Mouse (Mus musculus) limb, embryonic 10.5 days (tissue): ENCODE results near the gene Cep350. TPM values are rescaled to one million over a fixed set of nuclear protein-coding genes. Genes with fewer than 3 reads are reported as not detected.

Experiments used
- DNase-seq: peaks from one replicate; pipeline ENCODE4 v3.0.0-alpha.2; 2017; ENCODE audit warnings: low spot score
- H3K27ac ChIP-seq: fragments of 300-500 bp; sonication (generic); 2 replicates; pipeline ENCODE4 v1.5.1; 2016; ENCODE audit warnings: mild to moderate bottlenecking
- H3K27me3 ChIP-seq: fragments of 300-500 bp; sonication (generic); 2 replicates; pipeline ENCODE4 v1.6.1; 2016; ENCODE audit warnings: low read depth, mild to moderate bottlenecking; ENCODE audit not compliant: poor library complexity, severe bottlenecking
- H3K36me3 ChIP-seq: fragments of 300-500 bp; sonication (generic); 2 replicates; pipeline ENCODE4 v1.6.1; 2016; ENCODE audit warnings: mild to moderate bottlenecking, moderate library complexity
- H3K4me1 ChIP-seq: fragments of 300-500 bp; sonication (generic); 2 replicates; pipeline ENCODE4 v1.6.1; 2016
- H3K4me3 ChIP-seq: fragments of 300-500 bp; sonication (generic); 2 replicates; pipeline ENCODE4 v1.5.1; 2016; ENCODE audit warnings: mild to moderate bottlenecking, moderate library complexity
- H3K9me3 ChIP-seq: fragments of 300-500 bp; sonication (generic); replicated peaks from 2 replicates; pipeline ENCODE4 v1.6.1; 2016; ENCODE audit warnings: mild to moderate bottlenecking
- WGBS: fragments of 180-500 bp; shearing (Covaris S2); methylation state at CpG from one replicate; pipeline ENCODE4 v1.1.7; 2016; 5-methylcytosine and 5-hydroxymethylcytosine counted together
- polyA plus RNA-seq: library from polyadenylated mRNA; unstranded; fragments of >200 nt; fragmentation: Nextera tagmentation; extraction: Ambion mirVana; gene quantifications from 2 replicates; pipeline ENCODE4 v1.2.1, GENCODE M21; 2016

Cep350 gene
- polyA plus RNA-seq, 1 experiment from 2014 or later = 6.9 TPM

DNA sequence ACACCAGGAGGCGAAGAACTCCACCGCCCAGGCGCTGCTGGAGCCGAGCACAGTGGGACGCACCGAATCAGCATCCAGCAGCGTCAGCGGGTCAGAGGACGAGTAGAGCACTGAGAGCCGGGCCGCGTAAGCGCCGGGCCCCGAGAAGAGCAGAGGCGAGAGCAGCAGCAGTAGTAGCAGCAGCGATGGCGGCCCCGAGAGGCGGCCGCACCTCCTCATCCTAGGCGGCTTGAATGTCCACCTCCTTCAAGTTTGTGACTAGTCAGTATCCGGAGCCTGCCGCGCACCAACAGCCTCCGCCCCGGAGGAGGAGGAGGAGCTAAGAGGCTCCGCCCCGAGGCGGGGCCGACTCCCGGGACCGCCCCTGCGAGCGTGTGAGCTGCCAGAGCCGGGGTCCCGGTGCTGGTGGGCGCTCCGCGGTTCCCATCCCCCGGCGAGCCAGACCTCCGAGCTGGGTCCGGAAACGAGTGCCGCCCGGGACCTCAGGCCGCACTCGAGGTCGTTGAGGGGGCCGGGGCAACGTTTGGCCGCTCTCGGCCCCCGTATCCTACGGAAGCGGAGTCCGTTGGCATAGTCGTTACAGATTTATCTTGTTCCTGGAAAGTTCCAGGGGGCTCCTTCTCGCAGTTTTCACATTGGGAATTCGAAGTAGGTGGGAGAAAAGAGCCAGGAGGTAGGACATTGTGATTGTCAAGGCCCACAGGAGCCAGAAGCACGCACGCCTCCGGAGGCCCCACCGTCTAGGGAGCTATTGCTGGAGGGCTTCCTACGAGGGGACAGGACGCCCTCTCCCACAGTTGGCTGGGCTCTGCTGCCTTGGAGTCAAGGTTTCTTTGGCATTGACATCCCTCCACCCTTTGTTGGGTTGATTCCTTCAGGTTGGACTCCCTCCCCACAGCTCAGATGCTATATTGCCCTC, 160.2 kb downstream of the Cep350 start, which contains the start of gene Qsox1:
TSS of gene Qsox1 (minus strand) at position 309 of the 919 bp plus-strand sequence.
- Histone ChIP-seq H3K4me3 (peak within 1 kb of the TSS; percentile 79), H3K27ac (peak within 1 kb of the TSS; percentile 85), H3K36me3 (0 out of 2 replicates have a peak, but pooled peaks cover 4% of the 10 kb centered on the region), H3K4me1 (peaks cover 31% of the 10 kb centered on the region), H3K27me3 (no peaks in the 10 kb centered on the region), H3K9me3 (no peaks in the 10 kb centered on the region)
- 1% methylated on average over 67 of the region's 67 CpGs for WGBS
- peak; percentile 90 for DNase-seq

DNA sequence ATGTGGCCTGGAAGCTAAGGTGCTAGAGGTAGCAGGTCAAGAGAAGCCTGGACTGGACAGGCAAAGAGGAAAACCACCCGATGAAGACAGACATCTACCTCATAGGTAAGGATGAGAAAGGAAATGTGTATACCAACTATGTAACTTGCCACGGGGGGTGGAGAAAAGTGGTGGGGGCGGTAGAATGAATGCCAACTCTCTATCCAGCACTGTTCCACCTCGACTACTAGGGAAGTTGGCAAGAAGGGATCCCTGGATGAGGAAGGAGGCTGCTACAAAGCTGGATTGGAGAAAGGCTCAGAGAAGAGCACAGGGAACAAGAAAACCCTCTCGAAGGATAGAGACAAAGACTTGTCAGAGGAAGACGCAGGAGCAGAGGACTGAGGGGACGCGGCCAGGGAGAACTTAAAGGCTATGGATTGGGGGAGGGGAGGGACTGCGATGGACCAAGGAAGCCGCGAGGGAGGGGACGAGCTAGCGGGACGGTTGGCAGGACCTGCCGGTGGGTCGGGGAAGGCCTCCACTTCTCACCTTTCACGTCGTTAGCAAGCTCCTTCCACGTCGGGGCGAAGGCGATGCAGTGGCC, 161.0 kb downstream of the Cep350 start:
- Histone ChIP-seq H3K9me3 (no peaks in the 10 kb centered on the region), H3K4me1 (peaks cover 31% of the 10 kb centered on the region), H3K4me3 (peak overlapping the region; percentile 79), H3K27ac (peak overlapping the region; percentile 85), H3K27me3 (no peaks in the 10 kb centered on the region), H3K36me3 (0 out of 2 replicates have a peak, but pooled peaks cover 4% of the 10 kb centered on the region)
- 5% methylated on average over 22 of the region's 22 CpGs for WGBS
- no peak for DNase-seq

DNA sequence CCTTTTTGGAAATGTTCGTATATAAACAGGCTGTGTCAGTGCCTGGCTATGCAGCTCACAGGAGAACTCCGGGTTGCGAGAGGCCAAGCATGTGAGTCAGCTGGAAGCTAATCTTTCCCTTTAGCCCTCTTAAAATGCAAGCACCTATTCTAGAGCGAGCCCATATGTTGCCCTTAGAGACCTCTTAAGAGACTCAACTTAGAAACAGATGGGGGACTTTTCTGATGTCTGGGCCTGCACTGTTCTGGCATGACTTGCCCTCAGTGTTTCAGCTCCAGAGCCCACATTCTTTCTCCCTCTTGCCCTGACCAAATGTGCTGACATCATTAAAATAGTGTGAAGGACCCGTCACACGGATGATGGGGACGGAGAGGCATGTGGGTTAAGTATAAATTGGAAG, 162.4 kb downstream of the Cep350 start:
- no peaks in the 10 kb centered on the region for H3K9me3 ChIP-seq
- DNase-seq = no peak
- H3K27ac ChIP-seq = no peak overlapping the region
- peaks cover 31% of the 10 kb centered on the region for H3K4me1 ChIP-seq
- H3K36me3 ChIP-seq = 0 out of 2 replicates have a peak, but pooled peaks cover 4% of the 10 kb centered on the region
- H3K4me3 ChIP-seq = no peak overlapping the region
- 61% methylated on average over 7 of the region's 7 CpGs for WGBS
- no peaks in the 10 kb centered on the region for H3K27me3 ChIP-seq

- no peak for DNase-seq
- H3K27ac ChIP-seq = no peak overlapping the region
- 72% methylated on average over 10 of the region's 10 CpGs for WGBS
These were observed 163.2 kb downstream of the Cep350 start for GRCm38 (mm10) chr1:155809706-155810442.

GRCm38 (mm10) chr1:155808261-155808660, 164.8 kb downstream of the Cep350 start:
- DNase-seq = no peak
- Histone ChIP-seq H3K27me3 (no peaks in the 10 kb centered on the region), H3K9me3 (no peaks in the 10 kb centered on the region), H3K4me3 (no peak overlapping the region), H3K27ac (no peak overlapping the region), H3K4me1 (peaks cover 29% of the 10 kb centered on the region), H3K36me3 (peaks cover 7% of the 10 kb centered on the region; the same call in 1 of the 2 replicates)
- 95% methylated on average over 4 of the region's 4 CpGs for WGBS

More at GRCm38 (mm10) chr1:155809706-155810442, 163.2 kb downstream of the Cep350 start:
- Histone ChIP-seq H3K27me3 (no peaks in the 10 kb centered on the region), H3K4me3 (no peak overlapping the region), H3K9me3 (no peaks in the 10 kb centered on the region), H3K36me3 (0 out of 2 replicates have a peak, but pooled peaks cover 4% of the 10 kb centered on the region), H3K4me1 (peaks cover 31% of the 10 kb centered on the region)

DNA sequence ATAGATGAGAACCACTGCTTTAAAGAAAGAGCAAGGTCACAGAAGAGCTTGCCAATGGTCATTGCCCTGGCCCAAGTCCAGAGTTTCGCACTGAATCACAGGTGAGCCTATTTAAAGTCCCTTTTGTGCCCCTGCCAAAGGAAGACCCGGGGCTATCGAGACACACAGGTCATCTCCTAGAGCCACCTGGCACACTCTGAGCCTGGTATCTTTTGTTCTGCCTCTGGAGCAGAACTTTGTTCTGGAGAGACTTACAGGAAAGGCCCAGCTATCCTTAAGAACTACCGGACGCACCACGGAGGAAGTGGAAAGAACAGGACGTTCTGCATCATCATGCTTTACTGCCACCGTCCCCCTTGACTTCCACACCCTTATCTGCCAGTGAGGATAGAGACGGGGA, 167.4 kb downstream of the Cep350 start:
- 94% methylated on average over 9 of the region's 9 CpGs for WGBS
- H3K4me1 ChIP-seq = peaks cover 9% of the 10 kb centered on the region
- no peak overlapping the region for H3K4me3 ChIP-seq
- H3K27ac ChIP-seq = no peak overlapping the region
- DNase-seq = no peak
- no peaks in the 10 kb centered on the region for H3K27me3 ChIP-seq
- H3K9me3 ChIP-seq = no peaks in the 10 kb centered on the region
- H3K36me3 ChIP-seq = peaks cover 19% of the 10 kb centered on the region

DNA sequence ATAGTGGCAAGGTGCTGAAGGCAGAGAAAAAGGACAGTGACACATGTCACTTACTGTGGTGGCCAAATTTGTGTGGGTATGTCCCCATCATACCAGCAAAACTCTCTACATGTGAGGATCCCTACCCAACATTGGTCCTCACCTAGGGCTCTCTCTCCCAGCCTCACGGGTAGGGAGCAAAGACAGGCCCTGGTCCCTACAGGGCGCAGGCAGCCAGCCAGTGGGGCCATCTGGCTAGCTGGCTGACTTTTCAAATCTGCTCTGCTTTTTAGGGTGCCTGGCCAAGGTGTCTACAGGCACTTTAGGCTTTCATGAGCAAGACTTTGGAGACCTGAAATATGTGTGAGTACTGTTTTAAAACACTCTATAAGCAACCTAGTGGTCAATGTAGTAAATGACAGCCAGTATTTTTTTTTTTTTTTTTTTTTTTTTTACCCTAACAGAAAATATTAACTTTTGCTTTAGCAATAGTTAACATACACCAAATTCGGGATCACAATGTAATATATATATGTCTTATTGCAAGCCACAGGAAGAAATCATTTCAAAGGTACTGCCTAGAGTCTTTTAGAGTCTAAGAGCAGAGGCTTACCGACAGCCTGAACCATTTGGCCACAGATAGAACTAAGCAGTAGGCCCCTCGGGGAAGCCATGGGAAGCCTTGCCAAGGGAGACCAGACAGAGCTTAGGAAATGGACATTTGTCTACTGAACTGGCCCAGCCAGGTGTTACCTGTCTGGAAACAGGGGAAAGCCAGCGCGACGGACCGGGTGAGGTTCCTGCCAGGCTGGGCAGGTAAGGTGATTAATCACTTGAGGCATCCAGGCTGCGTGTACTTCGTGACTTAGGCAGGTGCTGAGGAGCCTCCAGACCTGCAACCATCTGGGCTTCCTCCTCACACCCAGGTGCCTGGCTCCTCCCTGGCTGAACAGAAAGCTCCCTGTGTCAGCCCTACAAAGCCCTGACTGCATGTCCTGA, 171.8 kb downstream of the Cep350 start:
- Histone ChIP-seq H3K4me1 (peaks cover 3% of the 10 kb centered on the region; the same call in 1 of the 2 replicates), H3K9me3 (no peaks in the 10 kb centered on the region), H3K27ac (no peak overlapping the region), H3K4me3 (no peak overlapping the region), H3K36me3 (peaks cover 19% of the 10 kb centered on the region), H3K27me3 (no peaks in the 10 kb centered on the region)
- DNase-seq = no peak
- 84% methylated on average over 11 of the region's 11 CpGs for WGBS

- peaks cover 29% of the 10 kb centered on the region for H3K36me3 ChIP-seq
- DNase-seq = no peak
- H3K4me1 ChIP-seq = peaks cover 3% of the 10 kb centered on the region; the same call in 1 of the 2 replicates
- H3K4me3 ChIP-seq = no peak overlapping the region
- 96% methylated on average over 4 of the region's 4 CpGs for WGBS
- H3K27me3 ChIP-seq = no peaks in the 10 kb centered on the region
- no peaks in the 10 kb centered on the region for H3K9me3 ChIP-seq
- H3K27ac ChIP-seq = no peak overlapping the region
These were observed 175.1 kb downstream of the Cep350 start for GRCm38 (mm10) chr1:155798000-155798399.

DNA sequence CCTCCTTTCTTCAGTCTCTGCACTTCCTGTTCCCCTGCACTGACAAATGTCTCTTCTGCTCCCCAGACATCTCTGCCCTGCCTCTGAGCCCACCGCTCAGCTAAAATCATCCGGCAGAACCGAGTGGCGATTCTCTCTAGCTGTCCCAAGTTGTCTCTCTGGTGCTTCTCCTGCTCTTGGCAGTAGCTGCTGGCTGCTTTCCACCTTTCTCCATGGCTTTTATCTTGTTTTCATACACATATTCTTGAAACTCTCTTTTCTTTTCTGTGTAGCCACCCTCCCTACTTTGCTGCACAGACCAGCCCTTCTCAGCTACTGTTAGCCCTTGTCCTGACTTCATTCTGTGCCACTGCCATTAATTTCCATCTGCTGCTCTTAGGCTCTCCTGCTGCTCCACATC, 175.6 kb downstream of the Cep350 start:
- peaks cover 25% of the 10 kb centered on the region for H3K36me3 ChIP-seq
- DNase-seq = no peak

GRCm38 (mm10) chr1:155796757-155797405, 176.2 kb downstream of the Cep350 start:
- H3K4me3 ChIP-seq = no peak overlapping the region
- H3K4me1 ChIP-seq = peaks cover 3% of the 10 kb centered on the region; the same call in 1 of the 2 replicates
- H3K27ac ChIP-seq = no peak overlapping the region
- H3K27me3 ChIP-seq = no peaks in the 10 kb centered on the region
- WGBS = 84% methylated on average over 11 of the region's 11 CpGs
- H3K9me3 ChIP-seq = no peaks in the 10 kb centered on the region
- peaks cover 24% of the 10 kb centered on the region for H3K36me3 ChIP-seq
- no peak for DNase-seq

More for the DNA sequence above, 175.6 kb downstream of the Cep350 start:
- Histone ChIP-seq H3K4me1 (peaks cover 3% of the 10 kb centered on the region; the same call in 1 of the 2 replicates), H3K27me3 (no peaks in the 10 kb centered on the region), H3K9me3 (no peaks in the 10 kb centered on the region), H3K27ac (no peak overlapping the region), H3K4me3 (no peak overlapping the region)
- 90% methylated on average over 4 of the region's 4 CpGs for WGBS

- H3K36me3 ChIP-seq = peaks cover 22% of the 10 kb centered on the region
- no peak overlapping the region for H3K27ac ChIP-seq
- no peaks in the 10 kb centered on the region for H3K9me3 ChIP-seq
- no peaks in the 10 kb centered on the region for H3K27me3 ChIP-seq
- H3K4me1 ChIP-seq = peaks cover 6% of the 10 kb centered on the region; the same call in 1 of the 2 replicates
- no peak overlapping the region for H3K4me3 ChIP-seq
- no peak for DNase-seq
- 94% methylated on average over 5 of the region's 5 CpGs for WGBS
These were observed 177.2 kb downstream of the Cep350 start for GRCm38 (mm10) chr1:155795791-155796233.
